Comparison of ENCODE assay signal across 10 mouse cellular contexts in the genomic region with DNA sequence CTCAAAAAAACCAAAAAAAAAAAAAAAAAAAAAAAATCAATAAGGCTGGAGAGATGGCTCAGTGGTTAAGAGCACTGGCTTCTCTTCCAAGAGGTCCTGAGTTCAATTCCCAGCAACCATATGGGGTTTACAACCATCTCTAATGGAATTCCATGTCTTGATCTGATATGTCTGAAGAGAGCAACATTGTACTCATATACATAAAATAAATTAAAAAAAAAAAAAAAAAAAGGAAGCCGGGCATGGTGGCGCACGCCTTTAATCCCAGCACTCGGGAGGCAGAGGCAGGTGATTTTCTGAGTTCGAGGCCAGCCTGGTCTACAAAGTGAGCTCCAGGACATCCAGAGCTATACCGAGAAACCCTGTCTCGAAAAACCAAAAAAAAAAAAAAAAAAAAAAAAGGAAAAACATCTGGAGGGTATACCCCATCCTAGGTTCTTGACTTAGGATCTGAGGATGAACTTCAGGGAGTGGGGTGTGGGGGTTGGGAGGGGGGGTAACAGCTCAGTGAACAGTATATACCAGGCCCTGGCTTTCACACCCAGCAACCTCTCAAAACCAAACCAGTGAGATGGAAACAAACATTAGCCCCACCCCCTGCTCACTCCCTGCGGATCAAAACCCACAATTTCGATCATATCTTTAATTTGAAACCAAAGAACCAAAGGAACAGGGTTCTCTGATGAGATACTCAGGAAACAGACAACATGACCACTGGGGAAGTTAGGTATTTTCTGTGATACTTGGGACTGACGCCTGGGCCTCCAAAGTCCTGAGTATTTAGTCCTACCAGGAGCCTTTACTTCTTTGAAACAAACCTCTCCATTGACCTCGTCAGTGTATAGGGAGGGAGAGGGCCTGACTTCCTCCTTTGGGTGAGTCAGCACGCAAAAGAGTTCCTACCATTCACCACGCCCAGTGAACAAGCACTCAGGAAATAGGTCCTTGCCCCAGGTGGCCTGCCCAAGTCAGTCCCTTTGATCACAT. TPM values are rescaled to one million over a fixed set of nuclear protein-coding genes. Genes with fewer than 3 reads are reported as not detected.
A peak's percentile ranks its signal among the peaks of the same experiment; 100 is the strongest.
DNase-seq lines count a peak whose midpoint lies in the region; ATAC-seq and TF ChIP-seq lines count a peak whose summit lies in the region.
"Had no signal": no experiment of that assay in that cellular context is flagged by ENCODE, and none has a peak within 500 bp of the region (broad histone marks: within the 10 kb centered on the region; RNA-seq: fewer than 3 reads in every experiment).

No protein-coding gene starts in this region.

- H3K79me2 ChIP-seq in heart, adult 2 months (replicated peaks; ENCODE audit: control insufficient read depth, insufficient read depth, low read length): no peaks in the 10 kb centered on the region

- H3K9ac ChIP-seq in heart, embryonic 11.5 days (ENCODE audit: low read depth, low read length): no peak overlapping the region
- H3K9ac ChIP-seq in heart, adult 2 months (ENCODE audit: low read depth, low read length): no peak overlapping the region
- no peak overlapping the region for H3K9ac ChIP-seq in ES-E14 (ENCODE audit: insufficient read depth, low read depth, low read length, poor library complexity, severe bottlenecking)
- no peak overlapping the region for H3K9ac ChIP-seq in intestine, embryonic 15.5 days
- H3K9ac ChIP-seq in midbrain, embryonic 16.5 days (ENCODE audit: low read depth, low read length): no peak overlapping the region
- H3K9ac ChIP-seq: embryonic facial prominence, embryonic 12.5 days had no signal

- peak; percentile 77 for ATAC-seq in heart, embryonic 11.5 days (replicated peaks; ENCODE audit: insufficient number of reproducible peaks, low FRiP score, low TSS enrichment)
- ATAC-seq in intestine, embryonic 15.5 days: peak; percentile 79
- ATAC-seq in megakaryocyte progenitor cell, adult 5-6 weeks (replicated peaks; ENCODE audit: poor library complexity): peak; percentile 98
- ATAC-seq in midbrain, embryonic 16.5 days: no peak

- H3K4me1 ChIP-seq in heart, embryonic 11.5 days (ENCODE audit: control insufficient read depth, insufficient read depth, low read length): no peaks in the 10 kb centered on the region
- H3K4me1 ChIP-seq in heart, adult 2 months (ENCODE audit: control insufficient read depth, insufficient read depth, low read length): no peaks in the 10 kb centered on the region
- H3K4me1 ChIP-seq in ES-E14 (ENCODE audit: control insufficient read depth in 2 of 2, insufficient read depth in 2 of 2, low read length in 2 of 2, poor library complexity in 1 of 2): peaks cover 2 to 10% of the 10 kb centered on the region in 2 experiments; a peak in 2 of 4 replicates
- H3K4me1 ChIP-seq in intestine, embryonic 15.5 days (replicated peaks): 0 out of 2 replicates have a peak, but pooled peaks cover 4% of the 10 kb centered on the region
- no peaks in the 10 kb centered on the region for H3K4me1 ChIP-seq in midbrain, embryonic 16.5 days (ENCODE audit: control insufficient read depth, insufficient read depth, low read length)

- no peak for TF ChIP-seq EP300 in heart, adult 2 months (IDR thresholded peaks at IDR 0.05; ENCODE audit: insufficient read depth, low read depth, low read length)

- TF ChIP-seq POLR2A in heart, adult 2 months (IDR thresholded peaks at IDR 0.05; ENCODE audit: insufficient read depth, low read depth, low read length): no peak

- H3K36me3 ChIP-seq in heart, embryonic 11.5 days (ENCODE audit: control insufficient read depth, insufficient read depth, low read length): no peaks in the 10 kb centered on the region
- no peaks in the 10 kb centered on the region for H3K36me3 ChIP-seq in heart, adult 2 months (ENCODE audit: control insufficient read depth, insufficient read depth, low read length)
- H3K36me3 ChIP-seq in ES-E14 (ENCODE audit: control insufficient read depth, insufficient read depth, low read length, poor library complexity, severe bottlenecking): no peaks in the 10 kb centered on the region
- H3K36me3 ChIP-seq in intestine, embryonic 15.5 days: no peaks in the 10 kb centered on the region
- no peaks in the 10 kb centered on the region for H3K36me3 ChIP-seq in midbrain, embryonic 16.5 days (ENCODE audit: control insufficient read depth, insufficient read depth, low read length)
- H3K36me3 ChIP-seq: embryonic facial prominence, embryonic 12.5 days had no signal

- H3K9me3 ChIP-seq in heart, embryonic 11.5 days (replicated peaks; ENCODE audit: control insufficient read depth, low read length): no peaks in the 10 kb centered on the region
- H3K9me3 ChIP-seq in ES-E14 (ENCODE audit: control insufficient read depth, insufficient read depth, low read depth, low read length): no peaks in the 10 kb centered on the region
- H3K9me3 ChIP-seq in intestine, embryonic 15.5 days: no peaks in the 10 kb centered on the region
- H3K9me3 ChIP-seq in midbrain, embryonic 16.5 days (replicated peaks; ENCODE audit: control insufficient read depth, low read length, poor library complexity, severe bottlenecking): no peaks in the 10 kb centered on the region
- H3K9me3 ChIP-seq: embryonic facial prominence, embryonic 12.5 days had no signal

- DNase-seq in heart, adult 2 months: no peak
- DNase-seq in ES-E14 (ENCODE audit: low read depth, low spot score): no peak
- DNase-seq in left cerebral cortex, postnatal 4 days: no peak
- no peak for DNase-seq in right cerebral cortex, adult 2 months (ENCODE audit: low spot score in 2 of 2)
- DNase-seq: heart, postnatal 10 days had no signal

- H3K27me3 ChIP-seq in heart, embryonic 11.5 days (ENCODE audit: control insufficient read depth, insufficient read depth, low read length): 0 out of 2 replicates have a peak, but pooled peaks cover 2% of the 10 kb centered on the region
- no peaks in the 10 kb centered on the region for H3K27me3 ChIP-seq in heart, adult 2 months (ENCODE audit: control insufficient read depth, insufficient read depth, low read length)
- no peaks in the 10 kb centered on the region for H3K27me3 ChIP-seq in intestine, embryonic 15.5 days (replicated peaks)
- H3K27me3 ChIP-seq in midbrain, embryonic 16.5 days (ENCODE audit: control insufficient read depth, insufficient read depth, low read depth, low read length): no peaks in the 10 kb centered on the region
- H3K27me3 ChIP-seq: embryonic facial prominence, embryonic 12.5 days had no signal

- no peak for TF ChIP-seq CTCF in heart, adult 2 months (IDR thresholded peaks at IDR 0.05)

- peak overlapping the region; percentile 54; the same call in 1 of the 2 replicates for H3K27ac ChIP-seq in heart, embryonic 11.5 days (ENCODE audit: low read depth, low read length)
- H3K27ac ChIP-seq in heart, adult 2 months: no peak overlapping the region
- H3K27ac ChIP-seq in ES-E14 (ENCODE audit: insufficient read depth, low read depth, low read length, poor library complexity, severe bottlenecking): 0 out of 2 replicates have a peak overlapping the region, but pooled peaks have one; percentile 18
- no peak overlapping the region for H3K27ac ChIP-seq in intestine, embryonic 15.5 days
- H3K27ac ChIP-seq in midbrain, embryonic 16.5 days (ENCODE audit: low read length): no peak overlapping the region
- H3K27ac ChIP-seq: embryonic facial prominence, embryonic 12.5 days had no signal

- in situ Hi-C loops in ES-E14 (cut with MboI; ENCODE audit: low sequenced_read_pairs in 2 of 2, unreplicated experiment in 2 of 2): no loop called here

- H3K4me3 ChIP-seq in heart, embryonic 11.5 days (ENCODE audit: low read depth, low read length): no peak overlapping the region
- no peak overlapping the region for H3K4me3 ChIP-seq in heart, adult 2 months
- H3K4me3 ChIP-seq in ES-E14 (ENCODE audit: insufficient read depth in 1 of 2, low read depth in 1 of 2, low read length in 2 of 2, poor library complexity in 1 of 2, severe bottlenecking in 1 of 2): no peak overlapping the region
- no peak overlapping the region for H3K4me3 ChIP-seq in intestine, embryonic 15.5 days (replicated peaks)
- no peak overlapping the region for H3K4me3 ChIP-seq in midbrain, embryonic 16.5 days (ENCODE audit: low read depth, low read length)
- H3K4me3 ChIP-seq: embryonic facial prominence, embryonic 12.5 days had no signal

- 73% methylated on average over 13 of the region's 13 CpGs for WGBS in heart, embryonic 11.5 days (ENCODE audit: insufficient replicate concordance)
- WGBS in heart, adult 2 months: 78% methylated on average over 13 of the region's 13 CpGs
- 76% methylated on average over 13 of the region's 13 CpGs for WGBS in intestine, embryonic 15.5 days
- 83% methylated on average over 13 of the region's 13 CpGs for WGBS in midbrain, embryonic 16.5 days

- no peak overlapping the region for H3K4me2 ChIP-seq in heart, embryonic 11.5 days
- no peak overlapping the region for H3K4me2 ChIP-seq in intestine, embryonic 15.5 days (replicated peaks)
- H3K4me2 ChIP-seq in midbrain, embryonic 16.5 days (ENCODE audit: low read length): no peak overlapping the region
- H3K4me2 ChIP-seq: embryonic facial prominence, embryonic 12.5 days had no signal

- intact Hi-C loops in heart, adult 2 months (cut with DNase I): no loop called here
- intact Hi-C loops in left cerebral cortex, postnatal 4 days (cut with DNase I): no loop called here

RNA-seq across cellular contexts. Expression of gene Mgea5, which starts 6.5 kb away (rescaled TPM):
- 40.2 and 48.3 TPM in 2 replicates for polyA plus RNA-seq in heart, embryonic 11.5 days (2014; fragmentation: Nextera tagmentation; extraction: Ambion mirVana)
- total RNA-seq in heart, adult 2 months (2021): 10 to 100 TPM; 70.8 to 81.9 TPM
- 22.4 and 49.3 TPM in 2 replicates for polyA plus RNA-seq in heart, adult 2 months (2012; rRNA removed)
- total RNA-seq in ES-E14 (2012; rRNA removed): 86.7 and 94.7 TPM in 2 replicates
- polyA plus RNA-seq in intestine, embryonic 15.5 days (2015; fragmentation: Nextera tagmentation; extraction: Ambion mirVana): 36.3 and 36.4 TPM in 2 replicates
- total RNA-seq in megakaryocyte progenitor cell, adult 5-6 weeks (2015): 65.4 and 66.0 TPM in 2 replicates
- total RNA-seq in megakaryocyte progenitor cell, adult 5-6 weeks (2017): 109 and 124 TPM in 2 replicates
- 100 to 1,000 TPM; 207 to 210 TPM for total RNA-seq in left cerebral cortex, postnatal 4 days (2021)
- 76.5 and 84.0 TPM in 2 replicates for polyA plus RNA-seq in midbrain, embryonic 16.5 days (2015; fragmentation: Nextera tagmentation; extraction: Ambion mirVana)

RNA-seq across cellular contexts. Expression of gene Kcnip2, which starts 25.7 kb away (rescaled TPM):
- 0.45 and 0.66 TPM in 2 replicates for polyA plus RNA-seq in heart, embryonic 11.5 days (2014; fragmentation: Nextera tagmentation; extraction: Ambion mirVana)
- 100 to 1,000 TPM; 174 to 203 TPM for total RNA-seq in heart, adult 2 months (2021)
- polyA plus RNA-seq in heart, adult 2 months (2012; rRNA removed): 216 and 276 TPM in 2 replicates
- 0.85 and 3.4 TPM in 2 replicates for total RNA-seq in ES-E14 (2012; rRNA removed)
- polyA plus RNA-seq in intestine, embryonic 15.5 days (2015; fragmentation: Nextera tagmentation; extraction: Ambion mirVana): 1.6 and 1.8 TPM in 2 replicates
- total RNA-seq in megakaryocyte progenitor cell, adult 5-6 weeks (2015): 1.5 TPM in 1 of 2 replicates, not detected in the other
- 0.07 TPM in 1 of 2 replicates, not detected in the other for total RNA-seq in megakaryocyte progenitor cell, adult 5-6 weeks (2017)
- 10 to 100 TPM; 61.2 to 67.7 TPM for total RNA-seq in left cerebral cortex, postnatal 4 days (2021)
- polyA plus RNA-seq in midbrain, embryonic 16.5 days (2015; fragmentation: Nextera tagmentation; extraction: Ambion mirVana): 8.2 and 10.0 TPM in 2 replicates

RNA-seq across cellular contexts. Expression of gene Npm3, which starts 40.8 kb away (rescaled TPM):
- 11.4 and 13.6 TPM in 2 replicates for polyA plus RNA-seq in heart, embryonic 11.5 days (2014; fragmentation: Nextera tagmentation; extraction: Ambion mirVana)
- 10 to 100 TPM; 15.6 to 15.7 TPM for total RNA-seq in heart, adult 2 months (2021)
- polyA plus RNA-seq in heart, adult 2 months (2012; rRNA removed): 25.2 and 28.0 TPM in 2 replicates
- 142 and 166 TPM in 2 replicates for total RNA-seq in ES-E14 (2012; rRNA removed)
- polyA plus RNA-seq in intestine, embryonic 15.5 days (2015; fragmentation: Nextera tagmentation; extraction: Ambion mirVana): 13.4 and 14.7 TPM in 2 replicates
- total RNA-seq in megakaryocyte progenitor cell, adult 5-6 weeks (2015): 105 and 126 TPM in 2 replicates
- total RNA-seq in megakaryocyte progenitor cell, adult 5-6 weeks (2017): 115 and 121 TPM in 2 replicates
- total RNA-seq in left cerebral cortex, postnatal 4 days (2021): 10 to 100 TPM; 26.3 to 31.6 TPM
- 7.9 TPM in 2 replicates for polyA plus RNA-seq in midbrain, embryonic 16.5 days (2015; fragmentation: Nextera tagmentation; extraction: Ambion mirVana)

RNA-seq across cellular contexts. Expression of gene Fgf8, which starts 47.5 kb away (rescaled TPM):
- polyA plus RNA-seq in heart, embryonic 11.5 days (2014; fragmentation: Nextera tagmentation; extraction: Ambion mirVana): 0.66 and 0.73 TPM in 2 replicates
- total RNA-seq in heart, adult 2 months (2021): not detected
- polyA plus RNA-seq in heart, adult 2 months (2012; rRNA removed): not detected in 2 replicates
- total RNA-seq in ES-E14 (2012; rRNA removed): 1.1 and 1.5 TPM in 2 replicates
- polyA plus RNA-seq in intestine, embryonic 15.5 days (2015; fragmentation: Nextera tagmentation; extraction: Ambion mirVana): not detected in 2 replicates
- total RNA-seq in megakaryocyte progenitor cell, adult 5-6 weeks (2015): not detected in 2 replicates
- total RNA-seq in megakaryocyte progenitor cell, adult 5-6 weeks (2017): not detected in 2 replicates
- total RNA-seq in left cerebral cortex, postnatal 4 days (2021): not detected
- 0.23 and 1.2 TPM in 2 replicates for polyA plus RNA-seq in midbrain, embryonic 16.5 days (2015; fragmentation: Nextera tagmentation; extraction: Ambion mirVana)
- total RNA-seq: heart, postnatal 10 days had no signal

Comparison
In these comparisons a context has a peak if more than half of its experiments do, and no peak if none do; other contexts are left out.
1. H3K27ac ChIP-seq: peak in heart, embryonic 11.5 days (single experiment) and ES-E14 (single experiment); none in heart, adult 2 months (single experiment), intestine, embryonic 15.5 days (single experiment) and midbrain, embryonic 16.5 days (single experiment).
2. RNA of gene Kcnip2, which starts 25.7 kb away (total RNA-seq): 174 to 203 TPM in heart, adult 2 months and 61.2 to 67.7 TPM in left cerebral cortex, postnatal 4 days; 0.07 to 1.5 TPM in megakaryocyte progenitor cell, adult 5-6 weeks and 0.85 to 3.4 TPM in ES-E14; every median in the first group is over 10 times any median in the second.